Mouse (Mus musculus): Measurements from ENCODE around the gene Ift122. TPM values are rescaled to one million over a fixed set of nuclear protein-coding genes. Genes with fewer than 3 reads are reported as not detected.
"Not testable (repeated sequence)": the region's sequence is repeated elsewhere in the genome, so short reads cannot be mapped to it uniquely, and the experiment has no call there.

The Ift122 gene
- total RNA-seq, 2 experiments from 2014 or later: 31.6 to 35.1 TPM

DNA sequence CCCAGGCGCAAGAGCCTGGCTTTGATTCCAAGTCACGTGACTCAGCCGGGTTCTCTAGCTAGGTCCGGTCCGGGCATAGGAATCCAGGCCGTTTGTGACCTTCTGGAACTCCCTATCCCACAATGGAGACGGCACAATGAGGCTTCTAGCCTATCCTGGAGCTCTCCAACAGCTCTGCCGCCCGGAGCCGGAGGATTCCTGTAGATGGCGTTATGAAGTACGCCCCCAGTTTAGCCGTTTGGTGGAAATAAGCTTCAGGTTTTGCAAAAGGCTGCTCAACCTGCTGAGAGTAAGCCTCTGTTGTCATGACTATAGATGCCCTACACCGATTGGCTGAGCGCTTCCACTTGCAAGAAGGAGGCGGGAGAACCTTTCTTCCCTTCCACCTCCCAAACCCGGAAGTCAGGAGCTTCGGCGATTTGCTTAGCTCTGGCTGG is 15.1 kb upstream of the Ift122 start, which contains the start of gene Efcab12:
TSS of gene Efcab12 (minus strand) at position 252 of the 437 bp plus-strand sequence.
- peak; percentile 78 to 90 for DNase-seq (ENCODE audit: low spot score in 2 of 2)
- intact Hi-C loops (cut with DNase I): no loop called here

DNA sequence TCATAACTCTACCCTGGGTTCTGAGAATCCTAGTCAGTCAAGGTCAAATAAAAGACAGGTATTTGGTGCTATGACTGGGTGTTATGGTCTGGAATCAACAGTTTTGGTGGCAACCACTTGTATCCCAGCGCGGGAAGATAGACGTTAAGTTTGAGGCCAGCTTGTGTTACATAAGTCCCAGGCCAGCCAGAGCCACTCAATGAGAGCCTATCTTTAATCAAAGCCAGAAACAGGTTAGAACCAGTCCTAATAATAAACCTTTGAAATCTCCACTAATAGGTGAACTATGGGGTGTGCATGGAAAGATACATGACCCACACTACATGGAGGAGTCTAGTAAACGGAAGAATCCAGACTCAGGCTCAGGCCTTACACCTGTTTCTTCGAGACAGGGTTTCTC is 14.5 kb upstream of the Ift122 start:
- intact Hi-C loops (cut with DNase I): no loop called here
- no peak for DNase-seq (ENCODE audit: low spot score in 2 of 2)

DNA sequence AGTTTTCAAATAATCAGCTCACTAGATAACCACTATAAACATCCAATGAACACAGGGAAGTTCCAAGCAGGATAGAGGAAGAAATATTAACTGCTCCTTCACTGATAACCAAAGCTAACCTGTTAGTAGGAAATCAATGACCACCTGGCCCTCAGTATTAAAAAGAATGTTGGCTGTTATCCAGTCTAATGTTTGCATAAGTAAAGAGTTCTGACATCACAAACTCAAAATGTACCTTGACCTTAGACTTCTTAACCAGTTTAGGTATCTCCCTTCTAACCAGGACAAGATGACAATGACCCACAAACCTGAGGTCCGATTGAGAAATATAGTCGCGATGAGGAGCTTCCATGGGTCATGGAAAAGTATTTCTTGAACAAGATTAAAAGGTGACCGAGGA is 8.3 kb upstream of the Ift122 start:
- intact Hi-C loops (cut with DNase I): no loop called here
- DNase-seq (ENCODE audit: low spot score in 2 of 2): no peak

DNA sequence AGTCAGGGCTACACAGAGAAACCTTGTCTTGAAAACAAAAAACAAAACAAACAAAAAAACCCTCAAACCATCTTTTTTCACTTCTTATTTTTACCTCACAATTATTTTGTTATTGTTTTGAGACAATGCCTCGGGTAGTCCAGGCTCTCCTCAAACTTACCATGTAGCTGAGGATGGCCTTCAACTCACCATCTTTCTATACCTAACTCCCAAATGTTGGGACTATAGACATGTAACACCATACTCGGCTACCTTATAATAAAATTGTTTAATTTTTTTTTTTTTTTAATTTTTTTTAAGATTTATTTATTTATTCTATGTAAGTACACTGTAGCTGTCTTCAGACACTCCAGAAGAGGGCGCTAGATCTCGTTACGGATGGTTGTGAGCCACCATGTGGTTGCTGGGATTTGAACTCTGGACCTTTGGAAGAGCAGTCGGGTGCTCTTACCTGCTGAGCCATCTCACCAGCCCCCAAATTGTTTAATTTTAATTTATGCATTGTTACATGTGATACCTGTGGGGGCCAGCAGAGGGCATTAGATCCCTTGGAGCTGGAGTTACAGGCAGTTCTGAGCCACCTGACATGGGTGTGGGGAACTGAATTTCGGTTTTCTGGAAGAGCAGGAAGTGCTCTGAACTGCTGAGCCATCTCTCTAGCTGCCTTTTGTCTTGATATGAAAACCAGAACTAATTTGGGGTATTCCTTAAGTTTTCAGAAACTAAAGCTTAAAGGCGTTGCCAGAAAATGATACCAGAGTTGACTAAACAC is 6.4 kb upstream of the Ift122 start:
- DNase-seq (ENCODE audit: low spot score in 2 of 2): peak; percentile 69 to 77
- intact Hi-C loops (cut with DNase I): no loop called here

DNA sequence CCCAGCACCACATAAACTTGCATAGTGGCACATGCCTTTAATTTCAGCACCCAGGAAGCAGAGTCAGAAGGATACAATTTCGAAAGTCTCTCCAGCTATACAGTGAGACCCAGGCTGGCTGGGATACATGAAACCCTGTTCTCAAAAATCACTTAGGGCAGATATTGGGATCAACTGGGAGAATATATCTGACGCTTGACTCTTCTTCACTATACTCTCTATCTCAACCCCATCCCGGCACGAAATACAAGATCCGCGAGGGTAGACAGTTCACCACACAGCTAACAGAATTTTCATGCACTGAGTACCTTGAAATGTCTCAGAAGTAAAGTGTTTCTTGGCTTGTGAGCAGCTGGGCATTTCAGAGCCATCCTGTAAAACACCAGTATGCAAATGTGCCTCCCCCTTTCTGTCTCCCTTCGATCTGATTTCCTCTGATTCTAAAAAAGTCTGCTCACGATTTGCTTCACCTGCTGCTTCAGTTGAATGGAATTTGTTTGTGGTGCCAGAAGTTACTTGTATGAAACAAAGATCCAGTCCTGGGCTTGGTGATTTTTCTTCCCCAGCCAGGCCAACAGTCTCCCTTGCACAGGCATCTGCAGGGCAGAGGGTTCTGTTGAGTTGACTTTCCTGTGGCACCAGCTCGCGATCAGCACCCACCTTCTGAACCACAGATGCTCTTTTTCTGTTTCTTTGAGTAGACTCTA is 4.5 kb upstream of the Ift122 start:
- DNase-seq (ENCODE audit: low spot score in 2 of 2): no peak
- intact Hi-C loops (cut with DNase I): no loop called here

DNA sequence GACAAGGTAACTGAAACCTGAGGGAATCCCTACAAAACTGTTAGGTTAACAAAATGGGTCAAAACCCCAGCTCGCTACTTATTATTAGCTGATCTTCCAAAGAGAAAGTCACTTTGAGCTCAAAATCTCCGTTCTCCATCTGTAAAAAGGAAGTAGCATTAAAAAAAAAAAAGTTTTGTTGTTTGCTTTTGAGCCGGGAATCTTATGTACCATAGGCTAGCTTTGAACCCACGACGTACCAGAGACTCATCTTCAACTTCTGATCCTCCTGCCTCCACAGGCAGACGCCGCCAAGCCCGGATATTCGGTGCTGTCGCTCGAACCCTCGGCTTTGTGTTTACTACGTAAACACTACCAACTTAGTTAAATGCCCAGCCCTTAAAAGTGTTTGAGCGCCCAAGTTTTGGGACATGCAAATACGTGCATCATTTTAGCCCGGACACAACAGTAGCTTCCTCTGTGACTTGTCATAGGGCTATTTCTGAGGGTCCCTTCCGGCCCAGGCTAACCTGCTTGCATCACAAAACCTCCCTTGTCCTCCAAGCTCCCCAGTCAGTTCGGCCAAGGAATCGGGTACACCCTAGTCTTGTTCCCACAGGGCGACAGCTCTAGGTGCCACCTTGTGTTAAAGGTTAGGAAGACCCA is 702 bp upstream of the Ift122 start:
- intact Hi-C loops (cut with DNase I): loop anchor here (5.0 kb wide), 1 partner anchor 140 kb away; no protein-coding TSS in a partner anchor
- DNase-seq (ENCODE audit: low spot score in 2 of 2): no peak

DNA sequence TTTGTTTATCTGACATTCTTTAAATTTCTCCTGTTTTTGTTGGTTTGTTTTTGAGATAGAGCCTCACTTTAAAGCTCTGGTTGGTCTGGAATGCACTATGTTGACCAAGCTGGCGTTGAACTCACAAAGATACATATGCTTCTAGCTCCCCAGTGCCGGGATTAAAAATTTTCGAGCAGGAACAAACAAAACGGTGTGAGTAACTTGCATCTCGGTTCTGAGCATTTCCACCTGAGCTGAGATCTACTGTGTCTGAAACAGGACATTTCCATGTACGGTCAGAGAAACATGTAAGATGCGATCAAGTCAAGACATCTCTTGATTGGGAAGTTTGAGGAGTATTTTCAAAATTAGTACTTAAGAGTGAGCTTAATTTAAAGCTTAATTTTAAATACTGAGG is 715 bp downstream of the Ift122 start:
- intact Hi-C loops (cut with DNase I): loop anchor here (5.0 kb wide), 1 partner anchor 138 kb away; no protein-coding TSS in a partner anchor
- DNase-seq (ENCODE audit: low spot score in 2 of 2): no peak

DNA sequence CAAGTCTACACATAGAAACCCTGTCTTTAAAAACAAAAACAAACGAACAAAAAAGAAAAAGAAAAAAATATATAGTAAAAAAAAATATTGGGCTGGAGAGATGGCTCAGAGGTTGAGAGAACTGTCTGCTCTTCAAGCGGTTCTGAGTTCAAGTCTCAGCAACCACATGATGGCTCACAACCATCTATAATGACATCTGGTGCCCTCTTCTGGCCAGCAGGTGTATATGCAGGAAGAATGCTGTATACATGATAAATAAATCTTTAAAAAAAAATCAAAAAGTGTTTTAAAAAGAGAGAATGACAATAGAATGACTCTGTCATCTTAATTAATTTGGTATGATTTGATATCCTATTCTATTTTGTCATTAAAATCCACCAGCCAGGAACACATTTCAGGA is 1.2 kb downstream of the Ift122 start:
- intact Hi-C loops (cut with DNase I): loop anchor here (5.0 kb wide), 1 partner anchor 138 kb away; no protein-coding TSS in a partner anchor
- DNase-seq (ENCODE audit: low spot score in 2 of 2): no peak

DNA sequence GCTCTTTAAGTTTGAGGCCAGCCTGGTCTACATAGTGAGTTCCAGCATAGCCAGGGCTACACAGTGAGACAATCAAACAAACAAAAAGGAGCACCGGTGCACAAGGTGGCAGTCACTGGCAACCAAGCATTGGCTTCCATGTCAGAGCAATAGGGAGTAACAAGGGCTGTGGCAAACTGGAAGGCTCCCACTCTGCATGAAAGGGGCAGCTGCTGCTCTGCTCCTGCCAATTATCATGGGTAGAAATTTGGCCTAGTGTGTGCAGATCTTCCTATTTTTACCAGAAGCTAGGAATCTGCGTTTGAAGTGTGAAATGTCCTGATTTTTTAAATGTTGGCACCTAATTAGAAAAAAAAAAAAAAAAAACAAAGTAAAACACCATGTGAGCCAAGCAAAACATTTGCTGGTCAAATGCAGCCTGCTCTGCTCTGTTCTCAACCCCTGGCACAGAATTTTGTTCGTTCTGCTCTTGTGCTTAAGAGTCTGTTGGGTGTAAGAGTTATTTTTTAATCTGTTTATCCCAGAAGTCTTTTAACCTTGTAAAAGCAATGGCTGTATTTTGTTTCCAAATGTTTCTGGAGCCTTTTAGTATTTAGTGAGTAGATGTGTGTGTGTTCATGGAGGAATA is 2.6 kb downstream of the Ift122 start:
- intact Hi-C loops (cut with DNase I): no loop called here
- no peak for DNase-seq (ENCODE audit: low spot score in 2 of 2)

DNA sequence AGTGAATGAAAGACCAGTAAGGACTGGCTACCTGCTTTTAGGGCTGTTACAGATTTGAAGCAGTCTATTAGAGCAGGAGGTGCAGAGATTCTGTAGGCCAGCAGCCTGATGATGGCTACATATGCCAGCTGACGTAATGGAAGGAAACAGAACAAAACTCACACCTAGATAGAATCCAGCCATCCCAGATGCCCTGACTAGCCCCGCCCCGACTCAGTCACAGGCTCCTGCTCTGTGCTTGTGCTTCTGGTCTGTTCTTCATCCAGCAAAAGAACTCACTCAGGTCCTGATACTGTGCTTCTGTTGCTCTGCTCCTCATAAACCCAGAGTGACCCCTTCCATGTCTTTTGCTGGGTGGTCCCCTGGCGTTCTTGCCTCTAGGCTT is 3.1 kb downstream of the Ift122 start:
- intact Hi-C loops (cut with DNase I): no loop called here
- no peak for DNase-seq (ENCODE audit: low spot score in 2 of 2)

DNA sequence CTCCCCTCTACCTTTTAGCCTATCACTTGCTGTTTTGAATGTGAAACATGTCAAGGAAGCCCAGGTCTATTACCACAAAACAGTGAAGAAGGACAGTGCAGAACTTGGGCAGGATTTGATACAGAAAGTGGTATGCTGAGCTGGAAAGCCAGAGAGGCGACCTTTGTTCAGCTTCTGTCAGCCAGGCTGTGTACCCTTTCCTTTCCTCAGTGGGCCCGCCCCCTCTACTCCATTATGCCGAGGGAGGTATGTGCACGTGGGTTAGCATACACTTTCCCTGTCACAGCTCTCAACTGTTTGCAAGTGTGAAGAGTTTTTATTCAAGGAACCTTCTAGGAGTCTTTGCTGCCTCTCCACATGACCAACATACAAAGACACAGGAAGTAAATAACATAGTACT is 6.0 kb downstream of the Ift122 start:
- no peak for DNase-seq (ENCODE audit: low spot score in 2 of 2)
- intact Hi-C loops (cut with DNase I): no loop called here

DNA sequence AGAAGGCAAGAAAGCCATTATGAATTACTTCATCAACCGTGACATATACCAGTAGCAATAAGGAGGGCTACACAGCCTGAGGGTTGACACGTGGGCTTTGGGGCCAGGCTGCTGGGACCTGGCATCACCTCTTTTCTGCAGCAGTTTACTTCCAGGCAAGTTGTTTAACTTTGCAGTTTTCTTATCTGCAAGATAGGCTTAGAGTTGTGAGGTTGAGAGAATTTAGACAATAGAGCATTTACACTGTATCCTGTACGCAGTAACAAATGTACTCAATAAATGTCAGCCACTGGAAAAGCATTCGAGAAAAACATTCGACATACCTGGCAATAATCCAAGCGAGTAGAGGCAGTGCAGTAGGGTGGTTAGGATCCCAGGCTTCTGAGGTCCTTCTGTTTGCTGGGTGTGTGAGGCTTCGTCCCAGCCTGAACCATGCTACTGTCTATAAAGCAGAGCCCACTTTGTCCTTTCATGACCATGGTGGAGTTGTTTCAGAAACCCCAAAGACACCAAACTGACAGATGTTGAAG is 6.8 kb downstream of the Ift122 start:
- DNase-seq (ENCODE audit: low spot score in 2 of 2): no peak
- intact Hi-C loops (cut with DNase I): no loop called here

DNA sequence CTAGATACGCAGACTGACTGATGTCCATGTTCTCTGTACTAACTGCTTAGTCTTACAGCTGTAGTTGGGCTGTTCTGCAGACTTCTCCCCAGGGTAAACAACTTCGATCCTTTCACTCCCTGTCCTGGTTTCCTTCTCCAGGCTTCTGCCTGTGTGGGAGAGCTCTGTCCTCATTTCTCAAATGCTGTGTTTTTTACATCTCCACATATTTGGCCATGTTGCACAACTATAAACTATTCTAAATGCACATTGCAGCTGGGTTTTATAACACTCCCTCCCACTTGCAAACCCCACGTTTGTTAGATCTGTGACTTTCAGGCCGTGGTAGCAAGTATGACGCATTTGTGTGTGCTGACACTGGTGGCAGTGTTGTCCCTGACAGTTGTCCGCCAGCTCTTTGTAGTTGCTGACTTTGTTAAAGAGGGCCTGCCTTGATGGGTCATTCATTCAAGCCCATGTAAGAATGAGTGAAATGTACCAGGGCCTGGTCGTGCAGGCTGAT is 10.1 kb downstream of the Ift122 start:
- peak; percentile 53 to 88 for DNase-seq (ENCODE audit: low spot score in 2 of 2)
- intact Hi-C loops (cut with DNase I): no loop called here

DNA sequence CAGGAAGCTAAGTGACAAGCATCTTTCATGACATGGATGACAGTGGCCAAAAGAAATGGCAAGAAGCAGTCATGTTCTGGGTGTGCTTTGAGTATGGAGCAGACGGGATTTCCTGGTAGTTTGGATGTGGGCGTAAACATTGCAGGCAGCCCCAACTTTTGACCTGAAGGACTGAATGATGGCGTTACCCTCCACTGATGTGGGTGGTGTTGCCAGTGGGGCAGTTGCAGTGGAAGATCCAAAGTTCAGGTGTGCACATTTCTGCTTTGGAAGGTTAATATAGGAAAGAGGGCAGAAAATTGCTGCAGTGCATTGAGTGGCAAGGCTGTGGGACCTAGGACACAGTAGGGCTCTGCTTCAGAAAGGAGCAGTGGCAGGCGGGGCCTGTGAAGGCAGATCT is 12.0 kb downstream of the Ift122 start:
- DNase-seq (ENCODE audit: low spot score in 2 of 2): no peak
- intact Hi-C loops (cut with DNase I): no loop called here

DNA sequence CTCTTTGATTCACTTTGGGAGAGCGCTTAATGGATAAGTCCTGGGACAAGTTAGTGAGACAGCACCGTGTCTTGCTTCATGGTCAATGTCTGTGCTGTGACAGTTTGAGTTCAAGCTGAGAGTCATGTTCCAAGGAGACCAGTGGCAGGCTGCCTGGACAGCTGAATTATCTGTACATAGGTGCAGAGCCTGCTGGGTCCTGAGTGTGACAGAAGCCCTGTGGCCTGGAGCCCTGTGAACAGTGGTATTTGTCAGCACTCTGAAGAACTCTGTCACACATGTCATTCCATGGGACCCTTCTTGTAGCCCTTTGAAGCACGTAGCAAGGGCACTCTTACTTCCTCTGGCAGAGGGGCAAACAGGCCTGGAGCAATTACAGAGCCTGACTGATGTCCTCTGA is 13.9 kb downstream of the Ift122 start:
- intact Hi-C loops (cut with DNase I); DNase-seq (ENCODE audit: low spot score in 2 of 2): not testable (repeated sequence)

DNA sequence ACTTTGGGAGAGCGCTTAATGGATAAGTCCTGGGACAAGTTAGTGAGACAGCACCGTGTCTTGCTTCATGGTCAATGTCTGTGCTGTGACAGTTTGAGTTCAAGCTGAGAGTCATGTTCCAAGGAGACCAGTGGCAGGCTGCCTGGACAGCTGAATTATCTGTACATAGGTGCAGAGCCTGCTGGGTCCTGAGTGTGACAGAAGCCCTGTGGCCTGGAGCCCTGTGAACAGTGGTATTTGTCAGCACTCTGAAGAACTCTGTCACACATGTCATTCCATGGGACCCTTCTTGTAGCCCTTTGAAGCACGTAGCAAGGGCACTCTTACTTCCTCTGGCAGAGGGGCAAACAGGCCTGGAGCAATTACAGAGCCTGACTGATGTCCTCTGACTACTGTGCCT is 18.0 kb downstream of the Ift122 start:
- DNase-seq (ENCODE audit: low spot score in 2 of 2); intact Hi-C loops (cut with DNase I): not testable (repeated sequence)

DNA sequence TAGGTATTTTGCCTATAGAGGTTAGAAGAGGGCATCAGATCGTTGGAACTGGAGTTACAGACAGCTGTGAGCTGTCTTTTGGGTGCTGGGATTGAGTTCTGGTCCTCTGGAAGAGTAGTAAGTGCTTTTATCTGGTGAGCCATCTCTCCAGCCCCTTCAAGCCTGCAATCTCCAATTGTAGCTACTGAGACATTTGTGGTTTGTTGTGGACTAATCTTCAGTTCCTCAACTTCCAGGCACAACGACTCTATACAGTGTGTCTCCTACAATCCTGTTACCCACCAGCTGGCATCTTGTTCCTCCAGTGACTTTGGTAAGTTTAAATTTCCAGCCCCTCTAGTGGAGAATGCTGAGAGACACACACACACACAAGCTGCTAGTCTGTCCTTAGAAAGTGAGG is 24.0 kb downstream of the Ift122 start:
- intact Hi-C loops (cut with DNase I): no loop called here
- DNase-seq (ENCODE audit: low spot score in 2 of 2): no peak

DNA sequence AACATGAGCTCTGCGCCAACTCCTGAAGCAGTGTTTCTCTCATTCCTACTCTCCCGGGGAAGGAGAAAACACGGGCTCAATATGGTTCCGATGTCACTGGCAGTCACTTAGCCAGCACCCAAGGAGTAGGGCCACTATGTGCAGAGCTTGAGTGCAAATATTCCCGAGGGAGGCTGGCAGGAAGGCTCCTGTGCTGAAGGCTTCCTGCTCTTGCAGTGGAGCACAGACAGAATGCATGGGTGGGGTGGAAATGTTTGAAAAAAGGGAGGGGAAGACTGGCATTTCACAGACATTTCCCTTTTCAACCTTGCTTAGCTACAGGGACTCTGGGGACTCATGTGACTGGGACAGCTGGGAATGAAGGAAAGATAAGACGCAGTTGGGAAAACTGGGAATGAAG is 25.4 kb downstream of the Ift122 start:
- no peak for DNase-seq (ENCODE audit: low spot score in 2 of 2)
- intact Hi-C loops (cut with DNase I): no loop called here

DNA sequence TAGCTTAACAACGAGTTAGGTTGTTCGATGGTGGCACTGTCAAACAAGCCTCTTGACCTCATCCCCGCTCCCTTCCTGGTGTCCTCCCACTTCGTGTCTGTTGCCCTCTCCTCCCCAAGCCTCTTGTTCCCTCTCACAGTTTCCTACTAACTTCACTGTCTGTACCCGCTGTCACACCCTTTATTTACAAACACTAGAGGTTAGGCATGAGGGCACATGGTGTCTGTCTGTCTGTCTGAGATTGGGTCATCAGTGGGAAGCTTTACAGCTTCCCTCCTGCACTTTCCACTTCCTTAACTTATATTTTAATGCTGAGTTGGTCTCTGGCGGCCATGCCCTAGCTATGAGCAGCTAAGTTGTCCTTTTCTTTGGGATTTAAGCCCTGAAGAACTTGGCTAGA is 26.5 kb downstream of the Ift122 start:
- DNase-seq (ENCODE audit: low spot score in 2 of 2): no peak
- intact Hi-C loops (cut with DNase I): no loop called here

All from left cerebral cortex, postnatal 14 days (tissue).